In genomic region chr9:16499621-16500381, GRCm38 (mm10) we compare ENCODE assay signal across 8 mouse cellular contexts. TPM values are rescaled to one million over a fixed set of nuclear protein-coding genes. Genes with fewer than 3 reads are reported as not detected.
A peak's percentile ranks its signal among the peaks of the same experiment; 100 is the strongest.
DNase-seq lines count a peak whose midpoint lies in the region; ATAC-seq and TF ChIP-seq lines count a peak whose summit lies in the region.

No protein-coding gene starts in this region.

- no peak for TF ChIP-seq CTCF in liver, postnatal 0 days (IDR thresholded peaks at IDR 0.05; ENCODE audit: low read depth)

- peak overlapping the region; percentile 98 for H3K4me2 ChIP-seq in kidney, embryonic 15.5 days
- peak overlapping the region; percentile 88 for H3K4me2 ChIP-seq in heart, embryonic 12.5 days
- peak overlapping the region; percentile 74 for H3K4me2 ChIP-seq in liver, postnatal 0 days (ENCODE audit: low read depth, low read length)

- H3K9me3 ChIP-seq in kidney, embryonic 15.5 days (replicated peaks) = no peaks in the 10 kb centered on the region
- no peaks in the 10 kb centered on the region for H3K9me3 ChIP-seq in heart, embryonic 12.5 days (replicated peaks)
- H3K9me3 ChIP-seq in liver, postnatal 0 days (ENCODE audit: low read length) = no peaks in the 10 kb centered on the region

- peak overlapping the region; percentile 67 for H3K4me3 ChIP-seq in kidney, embryonic 15.5 days (replicated peaks)
- H3K4me3 ChIP-seq in heart, embryonic 12.5 days = peak overlapping the region; percentile 69
- peak overlapping the region; percentile 40 for H3K4me3 ChIP-seq in liver, postnatal 0 days (ENCODE audit: low read depth, low read length)

- peak; percentile 17 for ATAC-seq in kidney, embryonic 15.5 days (replicated peaks; ENCODE audit: low FRiP score)
- no peak for ATAC-seq in heart, embryonic 12.5 days (ENCODE audit: insufficient number of reproducible peaks, low FRiP score)
- ATAC-seq in liver, postnatal 0 days = no peak

- no peak for DNase-seq in kidney, adult 8-10 months
- peak; percentile 87 for DNase-seq in embryo, embryonic 10.5 days (ENCODE audit: low spot score)
- peak; percentile 50 to 52 for DNase-seq in layer of hippocampus, adult 18-20 months (ENCODE audit: low spot score in 2 of 2)
- DNase-seq in liver, postnatal 0 days = no peak
- peak; percentile 18 for DNase-seq in ovary, postnatal 36 days (ENCODE audit: low spot score)
- DNase-seq in thymus, postnatal 10 days (ENCODE audit: low spot score in 2 of 2) = no peak

- TF ChIP-seq EP300 in liver, postnatal 0 days (IDR thresholded peaks at IDR 0.05; ENCODE audit: low read depth) = no peak

- no peaks in the 10 kb centered on the region for H3K36me3 ChIP-seq in kidney, embryonic 15.5 days
- no peaks in the 10 kb centered on the region for H3K36me3 ChIP-seq in heart, embryonic 12.5 days
- H3K36me3 ChIP-seq in liver, postnatal 0 days (replicated peaks; ENCODE audit: insufficient read depth, low read length) = no peaks in the 10 kb centered on the region

- H3K27me3 ChIP-seq in kidney, embryonic 15.5 days = peaks cover 22% of the 10 kb centered on the region
- H3K27me3 ChIP-seq in heart, embryonic 12.5 days (replicated peaks) = peaks cover 24% of the 10 kb centered on the region
- H3K27me3 ChIP-seq in liver, postnatal 0 days (ENCODE audit: insufficient read depth, low read length) = peaks cover 49% of the 10 kb centered on the region

- H3K9ac ChIP-seq in kidney, embryonic 15.5 days = peak overlapping the region; percentile 56
- H3K9ac ChIP-seq in heart, embryonic 12.5 days = peak overlapping the region; percentile 75
- no peak overlapping the region for H3K9ac ChIP-seq in liver, postnatal 0 days (replicated peaks)

- under 1% methylated on average over 35 of the region's 35 CpGs for WGBS in kidney, embryonic 15.5 days
- under 1% methylated on average over 35 of the region's 35 CpGs for WGBS in heart, embryonic 12.5 days
- 2% methylated on average over 35 of the region's 35 CpGs for WGBS in liver, postnatal 0 days (ENCODE audit: insufficient replicate concordance)

- H3K4me1 ChIP-seq in kidney, embryonic 15.5 days = peaks cover 27% of the 10 kb centered on the region
- peaks cover 15% of the 10 kb centered on the region for H3K4me1 ChIP-seq in heart, embryonic 12.5 days (replicated peaks)
- peaks cover 17% of the 10 kb centered on the region for H3K4me1 ChIP-seq in liver, postnatal 0 days (ENCODE audit: insufficient read depth)

- peak overlapping the region; percentile 79 for H3K27ac ChIP-seq in kidney, embryonic 15.5 days
- 0 out of 2 replicates have a peak overlapping the region, but pooled peaks have one; percentile 3 for H3K27ac ChIP-seq in heart, embryonic 12.5 days (ENCODE audit: poor library complexity, severe bottlenecking)
- no peak overlapping the region for H3K27ac ChIP-seq in liver, postnatal 0 days (ENCODE audit: low read depth)

RNA-seq across cellular contexts. Expression of gene Fat3, which starts 1.3 kb away (rescaled TPM):
- polyA plus RNA-seq in kidney, embryonic 15.5 days (2015; fragmentation: Nextera tagmentation; extraction: Ambion mirVana) = 2.9 and 3.3 TPM in 2 replicates
- polyA plus RNA-seq in heart, embryonic 12.5 days (2016; fragmentation: Nextera tagmentation; extraction: Ambion mirVana) = 1.5 and 1.8 TPM in 2 replicates
- total RNA-seq in layer of hippocampus, adult 18-20 months (2021) = 10 to 100 TPM; 31.5 to 33.1 TPM
- 0.02 TPM in 2 replicates for polyA plus RNA-seq in liver, postnatal 0 days (2015; fragmentation: Nextera tagmentation; extraction: Ambion mirVana)

Comparison
In these comparisons a context has a peak if more than half of its experiments do, and no peak if none do; other contexts are left out.
1. DNase-seq: peak in embryo, embryonic 10.5 days (single experiment), layer of hippocampus, adult 18-20 months (2 of 2) and ovary, postnatal 36 days (single experiment); none in kidney, adult 8-10 months (0 of 2), liver, postnatal 0 days (single experiment) and thymus, postnatal 10 days (0 of 2).
2. Peak in every context shown above with its lines, with median percentiles within 50 percentile points of each other: H3K4me2 ChIP-seq and H3K4me3 ChIP-seq.